Mouse (Mus musculus): ENCODE data around the gene Tmem104. TPM values are rescaled to one million over a fixed set of nuclear protein-coding genes. Genes with fewer than 3 reads are reported as not detected.

Tmem104 gene
- polyA plus RNA-seq, 1 experiment, result 6.6 TPM

- no peaks in the 10 kb centered on the region for H3K36me3 ChIP-seq (ENCODE audit: control insufficient read depth, insufficient read depth)
- H3ac ChIP-seq (ENCODE audit: control insufficient read depth, insufficient read length, low read depth), result no peak overlapping the region
- no peaks in the 10 kb centered on the region for H3K27me3 ChIP-seq (ENCODE audit: control insufficient read depth, insufficient read depth, insufficient read length)
- no peaks in the 10 kb centered on the region for H3K79me2 ChIP-seq (ENCODE audit: control insufficient read depth, insufficient read depth)
- no peaks in the 10 kb centered on the region for H3K79me3 ChIP-seq (ENCODE audit: low read depth)
- no peak overlapping the region for H3K4me3 ChIP-seq (ENCODE audit: insufficient read depth, poor library complexity, severe bottlenecking)
- TF ChIP-seq CEBPB (IDR thresholded peaks at IDR 0.05; ENCODE audit: low read depth) (no peak), MYOG (IDR thresholded peaks at IDR 0.05; ENCODE audit: control insufficient read depth, extremely low read depth, insufficient read length) (no peak), CTCF (IDR thresholded peaks at IDR 0.05; ENCODE audit: control insufficient read depth, insufficient read depth, insufficient read length) (no peak), USF1 (IDR thresholded peaks at IDR 0.05; ENCODE audit: low read depth) (no peak), FOSL1 (IDR thresholded peaks at IDR 0.05; ENCODE audit: insufficient read depth, low read length, poor library complexity, severe bottlenecking) (no peak), MAX (IDR thresholded peaks at IDR 0.05) (no peak), MYOD1 (IDR thresholded peaks at IDR 0.05; ENCODE audit: control insufficient read depth, insufficient read length, low read depth) (no peak)
These were observed 42.0 kb downstream of the Tmem104 start for GRCm38 (mm10) chr11:115229021-115229930.

DNA sequence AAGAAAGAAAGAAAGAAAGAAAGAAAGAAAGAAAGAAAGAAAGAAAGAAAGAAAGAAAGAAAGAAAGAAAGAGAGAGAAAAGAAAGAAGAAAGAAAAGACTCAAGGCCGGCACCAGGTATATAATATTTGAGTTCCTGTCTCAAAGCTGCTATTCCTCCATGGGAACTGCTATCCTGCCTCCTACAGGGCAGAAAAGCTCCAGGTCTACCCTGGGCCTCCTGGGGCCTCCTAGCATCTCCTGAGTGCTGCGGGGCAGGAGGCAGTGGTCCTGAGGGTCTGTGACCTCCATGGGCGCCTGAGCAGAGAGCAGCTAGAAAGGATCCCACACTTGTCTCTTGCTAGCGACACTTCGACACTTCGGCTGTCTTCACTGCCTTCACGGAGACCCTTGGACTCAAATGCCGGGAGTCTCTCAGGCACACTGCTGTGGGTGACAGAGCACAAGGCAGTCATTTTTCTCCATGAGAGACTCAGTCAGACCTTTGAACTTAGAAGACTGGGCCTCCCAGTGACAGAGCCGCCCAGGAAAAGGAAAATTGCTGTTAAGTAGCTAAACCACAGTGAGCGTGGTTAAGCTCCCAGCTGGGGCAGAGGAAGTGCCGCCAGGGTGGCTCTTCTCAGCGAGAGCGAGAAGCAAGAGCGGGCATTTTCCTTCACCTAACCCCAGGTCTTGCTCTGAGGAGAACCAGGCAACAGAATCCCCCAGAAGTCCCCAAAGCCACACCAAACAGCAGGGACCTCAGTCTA lies 44.1 kb downstream of the Tmem104 start:
- H3K36me3 ChIP-seq (ENCODE audit: control insufficient read depth, insufficient read depth), result no peaks in the 10 kb centered on the region
- no peaks in the 10 kb centered on the region for H3K27me3 ChIP-seq (ENCODE audit: control insufficient read depth, insufficient read depth, insufficient read length)
- H3K79me3 ChIP-seq (ENCODE audit: low read depth), result no peaks in the 10 kb centered on the region
- TF ChIP-seq MAX (IDR thresholded peaks at IDR 0.05) (no peak), CEBPB (IDR thresholded peaks at IDR 0.05; ENCODE audit: low read depth) (no peak), CTCF (IDR thresholded peaks at IDR 0.05; ENCODE audit: control insufficient read depth, insufficient read depth, insufficient read length) (no peak), USF1 (IDR thresholded peaks at IDR 0.05; ENCODE audit: low read depth) (no peak), FOSL1 (IDR thresholded peaks at IDR 0.05; ENCODE audit: insufficient read depth, low read length, poor library complexity, severe bottlenecking) (no peak), MYOD1 (IDR thresholded peaks at IDR 0.05; ENCODE audit: control insufficient read depth, insufficient read length, low read depth) (no peak), MYOG (IDR thresholded peaks at IDR 0.05; ENCODE audit: control insufficient read depth, extremely low read depth, insufficient read length) (no peak)
- no peak overlapping the region for H3ac ChIP-seq (ENCODE audit: control insufficient read depth, insufficient read length, low read depth)
- no peaks in the 10 kb centered on the region for H3K79me2 ChIP-seq (ENCODE audit: control insufficient read depth, insufficient read depth)
- H3K4me3 ChIP-seq (ENCODE audit: insufficient read depth, poor library complexity, severe bottlenecking), result no peak overlapping the region

DNA sequence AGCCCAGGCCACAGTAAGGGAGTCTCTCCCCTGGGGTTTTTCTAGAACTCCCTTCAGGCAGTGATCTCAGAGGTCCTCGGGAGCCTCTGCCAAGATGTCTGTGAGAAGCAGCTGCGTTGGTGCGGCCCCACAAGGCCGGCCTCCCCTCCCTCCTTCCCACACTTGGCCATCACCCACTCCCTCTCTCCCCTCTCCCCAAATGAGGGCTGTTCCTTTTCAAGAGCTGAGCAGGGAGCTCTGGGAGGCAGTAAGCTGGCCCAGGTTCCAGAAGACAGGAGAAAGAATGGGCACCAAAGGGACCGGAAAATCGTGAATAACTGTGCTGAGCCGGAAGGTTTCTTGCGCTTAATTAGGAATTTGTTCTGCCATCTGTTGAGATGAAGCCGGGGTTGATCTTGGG lies 44.6 kb downstream of the Tmem104 start:
- Histone ChIP-seq H3K27me3 (ENCODE audit: control insufficient read depth, insufficient read depth, insufficient read length) (no peaks in the 10 kb centered on the region), H3ac (ENCODE audit: control insufficient read depth, insufficient read length, low read depth) (no peak overlapping the region), H3K79me3 (ENCODE audit: low read depth) (no peaks in the 10 kb centered on the region), H3K79me2 (ENCODE audit: control insufficient read depth, insufficient read depth) (no peaks in the 10 kb centered on the region), H3K36me3 (ENCODE audit: control insufficient read depth, insufficient read depth) (no peaks in the 10 kb centered on the region), H3K4me3 (ENCODE audit: insufficient read depth, poor library complexity, severe bottlenecking) (no peak overlapping the region)
- TF ChIP-seq MAX (IDR thresholded peaks at IDR 0.05) (no peak), MYOG (IDR thresholded peaks at IDR 0.05; ENCODE audit: control insufficient read depth, extremely low read depth, insufficient read length) (no peak), USF1 (IDR thresholded peaks at IDR 0.05; ENCODE audit: low read depth) (no peak), CTCF (IDR thresholded peaks at IDR 0.05; ENCODE audit: control insufficient read depth, insufficient read depth, insufficient read length) (no peak), MYOD1 (IDR thresholded peaks at IDR 0.05; ENCODE audit: control insufficient read depth, insufficient read length, low read depth) (no peak), FOSL1 (IDR thresholded peaks at IDR 0.05; ENCODE audit: insufficient read depth, low read length, poor library complexity, severe bottlenecking) (no peak), CEBPB (IDR thresholded peaks at IDR 0.05; ENCODE audit: low read depth) (no peak)

GRCm38 (mm10) chr11:115232889-115233288 lies 45.6 kb downstream of the Tmem104 start:
- no peaks in the 10 kb centered on the region for H3K79me2 ChIP-seq (ENCODE audit: control insufficient read depth, insufficient read depth)
- H3K27me3 ChIP-seq (ENCODE audit: control insufficient read depth, insufficient read depth, insufficient read length), result no peaks in the 10 kb centered on the region
- TF ChIP-seq CTCF (IDR thresholded peaks at IDR 0.05; ENCODE audit: control insufficient read depth, insufficient read depth, insufficient read length) (no peak), FOSL1 (IDR thresholded peaks at IDR 0.05; ENCODE audit: insufficient read depth, low read length, poor library complexity, severe bottlenecking) (no peak), MYOG (IDR thresholded peaks at IDR 0.05; ENCODE audit: control insufficient read depth, extremely low read depth, insufficient read length) (no peak), CEBPB (IDR thresholded peaks at IDR 0.05; ENCODE audit: low read depth) (no peak), MAX (IDR thresholded peaks at IDR 0.05) (no peak), USF1 (IDR thresholded peaks at IDR 0.05; ENCODE audit: low read depth) (no peak), MYOD1 (IDR thresholded peaks at IDR 0.05; ENCODE audit: control insufficient read depth, insufficient read length, low read depth) (no peak)
- H3ac ChIP-seq (ENCODE audit: control insufficient read depth, insufficient read length, low read depth), result no peak overlapping the region
- H3K36me3 ChIP-seq (ENCODE audit: control insufficient read depth, insufficient read depth), result no peaks in the 10 kb centered on the region
- H3K4me3 ChIP-seq (ENCODE audit: insufficient read depth, poor library complexity, severe bottlenecking), result no peak overlapping the region
- H3K79me3 ChIP-seq (ENCODE audit: low read depth), result no peaks in the 10 kb centered on the region

DNA sequence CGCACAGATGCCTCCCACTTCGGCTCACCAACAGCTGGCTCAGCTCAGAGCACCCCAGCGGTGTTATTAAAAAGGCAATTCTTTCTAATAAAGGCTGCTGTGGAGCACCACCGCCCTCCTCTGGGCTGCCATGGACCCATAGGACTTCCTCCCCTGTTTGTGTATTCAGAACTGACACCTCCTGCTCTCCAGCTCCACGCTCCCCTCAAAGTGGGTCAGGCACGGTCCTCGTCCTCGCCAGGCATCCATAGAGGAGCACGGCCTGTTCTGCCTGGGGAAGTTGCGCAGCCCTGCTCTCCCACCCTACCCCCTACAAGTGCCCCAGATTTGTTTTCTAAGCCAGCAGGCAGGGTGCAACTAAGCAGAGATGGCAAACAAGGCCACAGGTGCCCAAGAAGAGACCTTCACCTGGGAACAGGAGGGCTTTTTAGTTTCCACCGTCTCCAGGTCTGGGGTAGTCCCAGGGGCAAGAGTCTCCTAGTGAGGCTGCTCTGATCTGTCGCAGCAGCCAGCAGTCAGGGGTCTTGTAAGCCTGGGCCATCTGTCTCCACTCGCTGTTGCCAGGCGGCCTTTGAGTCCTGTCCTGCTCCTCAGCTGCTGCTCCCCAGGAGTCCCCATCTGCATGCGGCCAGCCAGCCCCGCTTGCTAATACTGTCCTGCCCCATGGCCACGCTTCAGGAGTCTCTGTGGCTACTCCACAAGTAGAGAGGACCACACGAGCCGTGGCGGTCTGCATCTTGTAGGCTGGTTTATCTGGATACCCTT lies 46.4 kb downstream of the Tmem104 start:
- H3K27me3 ChIP-seq (ENCODE audit: control insufficient read depth, insufficient read depth, insufficient read length), result no peaks in the 10 kb centered on the region
- TF ChIP-seq CEBPB (IDR thresholded peaks at IDR 0.05; ENCODE audit: low read depth) (no peak), FOSL1 (IDR thresholded peaks at IDR 0.05; ENCODE audit: insufficient read depth, low read length, poor library complexity, severe bottlenecking) (no peak), USF1 (IDR thresholded peaks at IDR 0.05; ENCODE audit: low read depth) (no peak), MYOD1 (IDR thresholded peaks at IDR 0.05; ENCODE audit: control insufficient read depth, insufficient read length, low read depth) (no peak), MAX (IDR thresholded peaks at IDR 0.05) (no peak), MYOG (IDR thresholded peaks at IDR 0.05; ENCODE audit: control insufficient read depth, extremely low read depth, insufficient read length) (no peak), CTCF (IDR thresholded peaks at IDR 0.05; ENCODE audit: control insufficient read depth, insufficient read depth, insufficient read length) (no peak)

More for the DNA sequence above, 46.4 kb downstream of the Tmem104 start:
- no peaks in the 10 kb centered on the region for H3K36me3 ChIP-seq (ENCODE audit: control insufficient read depth, insufficient read depth)
- no peak overlapping the region for H3ac ChIP-seq (ENCODE audit: control insufficient read depth, insufficient read length, low read depth)
- H3K79me3 ChIP-seq (ENCODE audit: low read depth), result no peaks in the 10 kb centered on the region
- H3K79me2 ChIP-seq (ENCODE audit: control insufficient read depth, insufficient read depth), result no peaks in the 10 kb centered on the region
- H3K4me3 ChIP-seq (ENCODE audit: insufficient read depth, poor library complexity, severe bottlenecking), result no peak overlapping the region

Measured in C2C12 (cell line).